Mouse (Mus musculus) CH12.LX (cell line): ENCODE measurements around the gene Sez6l2. TPM values are rescaled to one million over a fixed set of nuclear protein-coding genes. Genes with fewer than 3 reads are reported as not detected.

Source experiments
- DNase-seq: peaks from one replicate; pipeline ENCODE4 v3.0.0-alpha.2; 2013; ENCODE audit errors: extremely low read depth
- H3K27ac ChIP-seq: 2 replicates; pipeline ENCODE4 v1.5.1; 2012; ENCODE audit warnings: low read depth, mild to moderate bottlenecking, control low read depth, moderate library complexity; ENCODE audit not compliant: insufficient read depth
- H3K27me3 ChIP-seq: replicated peaks from 2 replicates; pipeline ENCODE3; 2012; ENCODE audit warnings: inconsistent platforms
- H3K36me3 ChIP-seq, 2 experiments: replicated peaks in 1 of 2; 2 replicates each; pipeline versions ENCODE3 to v1.6.1; 2012; ENCODE audit warnings: inconsistent platforms in 1 of 2, low read length in 1 of 2, mild to moderate bottlenecking in 1 of 2, mixed read lengths in 1 of 2, moderate library complexity in 1 of 2; ENCODE audit not compliant: control insufficient read depth in 1 of 2, insufficient read depth in 1 of 2
- H3K4me1 ChIP-seq, 2 experiments: 2 replicates each; pipeline ENCODE4 v1.6.1; 2012; ENCODE audit warnings: inconsistent platforms in 1 of 2, moderate library complexity in 1 of 2; ENCODE audit not compliant: insufficient read depth in 2 of 2, control insufficient read depth in 1 of 2
- H3K4me2 ChIP-seq: 2 replicates; pipeline ENCODE4 v1.6.1; 2012; ENCODE audit warnings: low read depth, mild to moderate bottlenecking, control low read depth; ENCODE audit not compliant: poor library complexity, insufficient read depth, severe bottlenecking
- H3K4me3 ChIP-seq, 3 experiments: fragments of 150-350 bp in 1 of 3; sonication (generic) in 1 of 3; replicated peaks in 1 of 3; 2 replicates each; pipeline versions ENCODE3 to v1.5.1; 2011 to 2012; ENCODE audit warnings: low read depth in 2 of 3, low read length in 2 of 3, mild to moderate bottlenecking in 2 of 3, moderate library complexity in 2 of 3, control low read depth in 1 of 3, improper control_type of control experiment in 1 of 3, inconsistent platforms in 1 of 3, mixed read lengths in 1 of 3; ENCODE audit not compliant: poor library complexity in 1 of 3
- H3K79me2 ChIP-seq: replicated peaks from 2 replicates; pipeline ENCODE4 v1.6.1; 2012; ENCODE audit warnings: mild to moderate bottlenecking, moderate library complexity; ENCODE audit not compliant: control insufficient read depth, poor library complexity, insufficient read depth, severe bottlenecking; ENCODE audit errors: extremely low read depth
- H3K9ac ChIP-seq: 2 replicates; pipeline ENCODE4 v1.6.1; 2012; ENCODE audit warnings: low read depth, mild to moderate bottlenecking, control low read depth, moderate library complexity; ENCODE audit not compliant: insufficient read depth
- H3K9me3 ChIP-seq: replicated peaks from 2 replicates; pipeline ENCODE3; 2012; ENCODE audit warnings: low read length, inconsistent platforms, mixed read lengths
- CHD1 ChIP-seq: IDR thresholded peaks from 2 replicates; pipeline ENCODE4 v1.6.1; 2012; ENCODE audit warnings: low read depth, low read length, improper control_type of control experiment, inconsistent platforms
- CHD2 ChIP-seq: IDR thresholded peaks from 2 replicates; pipeline ENCODE4 v1.6.1; 2011; ENCODE audit warnings: low read length, improper control_type of control experiment
- E2F4 ChIP-seq: IDR thresholded peaks from 2 replicates; pipeline ENCODE4 v1.6.1; 2011; ENCODE audit warnings: low read depth, low read length, improper control_type of control experiment; ENCODE audit not compliant: insufficient replicate concordance
- ELF1 ChIP-seq: IDR thresholded peaks from 2 replicates; pipeline ENCODE4 v1.6.1; 2014; ENCODE audit warnings: low read depth, mild to moderate bottlenecking, inconsistent platforms, low read length, improper control_type of control experiment
- EP300 ChIP-seq: IDR thresholded peaks from 2 replicates; pipeline ENCODE4 v1.6.1; 2011; ENCODE audit warnings: low read length, improper control_type of control experiment
- ETS1 ChIP-seq: conservative IDR thresholded peaks from 2 replicates; pipeline ENCODE4 v1.6.1; 2012; ENCODE audit warnings: low read depth, mild to moderate bottlenecking, inconsistent platforms, low read length, improper control_type of control experiment, moderate library complexity
- GABPA ChIP-seq: IDR thresholded peaks from 2 replicates; pipeline ENCODE4 v1.6.1; 2012; ENCODE audit warnings: low read depth, low read length, improper control_type of control experiment, inconsistent platforms; ENCODE audit not compliant: insufficient replicate concordance
- IRF4 ChIP-seq: IDR thresholded peaks from 2 replicates; pipeline ENCODE4 v1.6.1; 2014; ENCODE audit warnings: low read depth, mild to moderate bottlenecking, inconsistent platforms, low read length, improper control_type of control experiment
- JUN ChIP-seq: IDR thresholded peaks from 2 replicates; pipeline ENCODE4 v1.6.1; 2011; ENCODE audit warnings: low read depth, mild to moderate bottlenecking, low read length, improper control_type of control experiment, moderate library complexity; ENCODE audit not compliant: insufficient read depth
- KAT2A ChIP-seq: IDR thresholded peaks from 2 replicates; pipeline ENCODE4 v1.6.1; 2012; ENCODE audit warnings: low read length, improper control_type of control experiment, inconsistent platforms; ENCODE audit not compliant: insufficient replicate concordance
- MAFK ChIP-seq: IDR thresholded peaks from 2 replicates; pipeline ENCODE4 v1.6.1; 2011; ENCODE audit warnings: low read length, improper control_type of control experiment; ENCODE audit not compliant: insufficient replicate concordance
- MAX ChIP-seq: IDR thresholded peaks from 2 replicates; pipeline ENCODE4 v1.6.1; 2011; ENCODE audit warnings: low read length, improper control_type of control experiment
- MAZ ChIP-seq: IDR thresholded peaks from 2 replicates; pipeline ENCODE4 v1.6.1; 2012; ENCODE audit warnings: low read depth, mild to moderate bottlenecking, inconsistent platforms, low read length, improper control_type of control experiment, moderate library complexity
- MEF2A ChIP-seq: IDR thresholded peaks from 2 replicates; pipeline ENCODE4 v1.6.1; 2014; ENCODE audit warnings: low read depth, mild to moderate bottlenecking, inconsistent platforms, low read length, improper control_type of control experiment, borderline replicate concordance
- MXI1 ChIP-seq: IDR thresholded peaks from 2 replicates; pipeline ENCODE4 v1.6.1; 2011; ENCODE audit warnings: mild to moderate bottlenecking, low read depth, low read length, improper control_type of control experiment
- MYC ChIP-seq: IDR thresholded peaks from 2 replicates; pipeline ENCODE4 v1.6.1; 2011; ENCODE audit warnings: low read depth, mild to moderate bottlenecking, improper control_type of control experiment, low read length
- NRF1 ChIP-seq: IDR thresholded peaks from 2 replicates; pipeline ENCODE4 v1.6.1; 2014; ENCODE audit warnings: low read depth, mild to moderate bottlenecking, inconsistent platforms, low read length, improper control_type of control experiment, moderate library complexity
- RAD21 ChIP-seq: IDR thresholded peaks from 2 replicates; pipeline ENCODE4 v1.6.1; 2011; ENCODE audit warnings: low read depth, mild to moderate bottlenecking, low read length, improper control_type of control experiment, moderate library complexity
- SIN3A ChIP-seq: IDR thresholded peaks from 2 replicates; pipeline ENCODE4 v1.6.1; 2012; ENCODE audit warnings: low read length, improper control_type of control experiment, inconsistent platforms
- SMC3 ChIP-seq: IDR thresholded peaks from 2 replicates; pipeline ENCODE4 v1.6.1; 2011; ENCODE audit warnings: low read depth, low read length, improper control_type of control experiment
- TBP ChIP-seq: conservative IDR thresholded peaks from 2 replicates; pipeline ENCODE4 v1.6.1; 2011; ENCODE audit warnings: low read depth, low read length, improper control_type of control experiment
- UBTF ChIP-seq: IDR thresholded peaks from 2 replicates; pipeline ENCODE4 v1.6.1; 2012; ENCODE audit warnings: low read depth, mild to moderate bottlenecking, inconsistent platforms, low read length, improper control_type of control experiment, moderate library complexity
- USF1 ChIP-seq: IDR thresholded peaks from 2 replicates; pipeline ENCODE4 v1.6.1; 2014; ENCODE audit warnings: low read depth, mild to moderate bottlenecking, inconsistent platforms, low read length, improper control_type of control experiment
- USF2 ChIP-seq: conservative IDR thresholded peaks from 2 replicates; pipeline ENCODE4 v1.6.1; 2011; ENCODE audit warnings: low read depth, low read length, improper control_type of control experiment
- ZKSCAN1 ChIP-seq: IDR thresholded peaks from 2 replicates; pipeline ENCODE4 v1.6.1; 2012; ENCODE audit warnings: low read depth, inconsistent platforms, low read length, improper control_type of control experiment, borderline replicate concordance
- ZMIZ1 ChIP-seq: IDR thresholded peaks from 2 replicates; pipeline ENCODE4 v1.6.1; 2012; ENCODE audit warnings: low read depth, mild to moderate bottlenecking, inconsistent platforms, low read length, improper control_type of control experiment
- ZNF384 ChIP-seq: IDR thresholded peaks from 2 replicates; pipeline ENCODE4 v1.6.1; 2012; ENCODE audit warnings: low read depth, low read length, improper control_type of control experiment, inconsistent platforms
- dilution Hi-C: fragments of 300-500 bp; cut with MboI; formaldehyde crosslinking; loops from 2 replicates; pipeline ENCODE4 v1.14.3; 2020; ENCODE audit warnings: low sequenced_read_pairs; ENCODE audit not compliant: extremely low pct_unique_long_range_greater_than_20kb, extremely low pct_ligation_motif_present
- in situ Hi-C: fragments of 300-500 bp; cut with MboI; formaldehyde crosslinking; loops from 3 replicates; pipeline ENCODE4 v1.14.3; 2019; ENCODE audit warnings: low sequenced_read_pairs, low pct_ligation_motif_present, low pct_unique_long_range_greater_than_20kb, mixed read lengths
- polyA plus RNA-seq: library from polyadenylated mRNA; unstranded; fragments of >175 nt; gene quantifications from 2 replicates; pipeline ENCODE4 v1.2.1, GENCODE M21; 2012; ENCODE audit warnings: low read depth; ENCODE audit not compliant: insufficient read length
- total RNA-seq, 2 experiments: library from RNA; depleted of rRNA; stranded (reverse); fragments of 300-350 nt in 1 of 2; fragments of >200 nt in 1 of 2; gene quantifications; 2 replicates each; pipeline ENCODE4 v1.2.3; 2012 to 2014

Sez6l2 gene
- total and polyA plus RNA-seq, 3 experiments: 7.2 to 29.3 (median 9.9) TPM

GRCm38 (mm10) chr7:127007313-127008024 lies 57.1 kb downstream of the Sez6l2 start:
- in situ Hi-C loops (no loop called here), dilution Hi-C loops (no loop called here)
- Histone ChIP-seq H3K9ac (0 out of 2 replicates have a peak overlapping the region, but pooled peaks have one; percentile 53), H3K4me1 (peaks cover 22 to 79% of the 10 kb centered on the region in 2 experiments), H3K79me2 (no peaks in the 10 kb centered on the region; the same call in 1 of the 2 replicates), H3K27ac (no peak overlapping the region; the same call in 1 of the 2 replicates), H3K27me3 (no peaks in the 10 kb centered on the region), H3K36me3 (peaks cover 0 to 23% of the 10 kb centered on the region in 2 experiments), H3K9me3 (no peaks in the 10 kb centered on the region), H3K4me3 (peak overlapping the region in 1 of 3 experiments; percentile 33), H3K4me2 (no peak overlapping the region)
- TF ChIP-seq IRF4: peak; percentile 30; the same call in 1 of the 2 replicates
- no peak for TF ChIP-seq CHD1
- DNase-seq: no peak

GRCm38 (mm10) chr7:127008239-127009019 lies 58.1 kb downstream of the Sez6l2 start:
- H3K4me1 ChIP-seq: peaks cover 30 to 88% of the 10 kb centered on the region in 2 experiments
- H3K4me3 ChIP-seq: peak overlapping the region in 2 of 3 experiments; percentile 5 to 12
- dilution Hi-C loops (no loop called here), in situ Hi-C loops (no loop called here)
- peak; percentile 86 for DNase-seq
- 0 out of 2 replicates have a peak overlapping the region, but pooled peaks have one; percentile 10 for H3K4me2 ChIP-seq
- H3K36me3 ChIP-seq: peaks cover 3 to 28% of the 10 kb centered on the region in 2 experiments
- peak overlapping the region; percentile 53 for H3K9ac ChIP-seq
- peaks cover 7% of the 10 kb centered on the region for H3K79me2 ChIP-seq
- H3K9me3 ChIP-seq: no peaks in the 10 kb centered on the region
- peak overlapping the region; percentile 71 for H3K27ac ChIP-seq
- H3K27me3 ChIP-seq: no peaks in the 10 kb centered on the region
- TF ChIP-seq IRF4 (peak; percentile 26; the same call in 1 of the 2 replicates), EP300 (0 out of 2 replicates have a peak, but pooled peaks have one; percentile 39), USF2 (no peak), SIN3A (peak; percentile 50; the same call in 1 of the 2 replicates), KAT2A (0 out of 2 replicates have a peak, but pooled peaks have one; percentile 52), MAX (peak; percentile 73; the same call in 1 of the 2 replicates), MXI1 (no peak), RAD21 (no peak), ZNF384 (no peak), E2F4 (no peak), ELF1 (peak; percentile 79), NRF1 (0 out of 2 replicates have a peak, but pooled peaks have one; percentile 11), GABPA (no peak), JUN (no peak), CHD1 (no peak), UBTF (peak; percentile 59; the same call in 1 of the 2 replicates), SMC3 (no peak), MEF2A (peak; percentile 31; the same call in 1 of the 2 replicates), ZKSCAN1 (no peak), TBP (0 out of 2 replicates have a peak, but pooled peaks have one; percentile 8), ETS1 (peak; percentile 59), MYC (no peak), ZMIZ1 (no peak), CHD2 (0 out of 2 replicates have a peak, but pooled peaks have one; percentile 22), USF1 (no peak), MAZ (no peak), MAFK (peak; percentile 78)
